Mouse (Mus musculus): ENCODE results near the gene Nsun7.
A peak's percentile ranks its signal among the peaks of the same experiment; 100 is the strongest.

Nsun7 gene

GRCm38 (mm10) chr5:66280742-66281141, 21.0 kb downstream of the Nsun7 start:
- DNase-seq (ENCODE audit: low read depth), result peak; percentile 44

- DNase-seq (ENCODE audit: low read depth), result peak; percentile 84
Measured at GRCm38 (mm10) chr5:66294106-66294625, 34.5 kb downstream of the Nsun7 start.

GRCm38 (mm10) chr5:66294952-66295351, 35.3 kb downstream of the Nsun7 start:
- peak; percentile 36 for DNase-seq (ENCODE audit: low read depth)

- no peak for DNase-seq (ENCODE audit: low read depth)
Measured at GRCm38 (mm10) chr5:66296116-66296515, 36.4 kb downstream of the Nsun7 start.

DNA sequence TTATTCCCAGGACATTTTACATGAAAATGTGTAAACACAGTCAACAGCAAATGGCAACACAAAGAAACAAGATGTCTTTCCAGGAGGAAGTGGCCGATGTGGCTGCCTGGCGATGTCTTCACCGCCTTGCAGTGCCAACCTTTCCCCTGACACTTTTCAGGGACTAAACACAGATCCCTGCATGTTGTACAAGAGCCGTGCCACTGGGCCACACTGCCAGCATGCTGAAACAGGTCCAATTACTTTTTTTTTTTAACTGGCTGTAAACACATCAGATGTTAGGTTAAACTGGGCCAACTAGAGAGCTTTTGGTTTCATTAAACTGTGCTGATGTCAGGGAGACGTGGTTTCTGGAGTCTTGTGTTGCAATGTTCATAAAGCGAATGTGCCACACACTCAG, 39.2 kb downstream of the Nsun7 start:
- DNase-seq (ENCODE audit: low read depth), result no peak

- no peak for DNase-seq (ENCODE audit: low read depth)
Measured at GRCm38 (mm10) chr5:66300576-66300975, 40.9 kb downstream of the Nsun7 start.

- no peak for DNase-seq (ENCODE audit: low read depth)
Measured at GRCm38 (mm10) chr5:66302085-66302815, 42.6 kb downstream of the Nsun7 start.

DNA sequence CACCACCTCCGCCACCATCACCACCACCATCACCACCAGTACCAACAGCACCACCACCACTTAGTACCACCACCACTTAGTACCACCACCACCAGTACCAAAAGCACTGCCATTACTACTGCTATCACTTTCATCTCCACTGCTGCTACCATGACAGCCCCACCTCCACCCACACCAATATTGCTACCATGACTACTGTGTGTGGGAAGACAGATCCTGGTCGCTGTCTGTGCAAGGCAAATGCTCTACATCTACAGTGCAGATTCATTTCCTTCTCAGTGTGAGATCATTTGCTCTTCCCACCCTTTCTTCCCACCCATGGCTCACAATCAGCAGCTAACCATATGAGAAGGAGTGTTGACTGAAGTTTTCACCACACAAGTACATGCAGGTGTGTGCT, 43.2 kb downstream of the Nsun7 start:
- DNase-seq (ENCODE audit: low read depth), result no peak

DNA sequence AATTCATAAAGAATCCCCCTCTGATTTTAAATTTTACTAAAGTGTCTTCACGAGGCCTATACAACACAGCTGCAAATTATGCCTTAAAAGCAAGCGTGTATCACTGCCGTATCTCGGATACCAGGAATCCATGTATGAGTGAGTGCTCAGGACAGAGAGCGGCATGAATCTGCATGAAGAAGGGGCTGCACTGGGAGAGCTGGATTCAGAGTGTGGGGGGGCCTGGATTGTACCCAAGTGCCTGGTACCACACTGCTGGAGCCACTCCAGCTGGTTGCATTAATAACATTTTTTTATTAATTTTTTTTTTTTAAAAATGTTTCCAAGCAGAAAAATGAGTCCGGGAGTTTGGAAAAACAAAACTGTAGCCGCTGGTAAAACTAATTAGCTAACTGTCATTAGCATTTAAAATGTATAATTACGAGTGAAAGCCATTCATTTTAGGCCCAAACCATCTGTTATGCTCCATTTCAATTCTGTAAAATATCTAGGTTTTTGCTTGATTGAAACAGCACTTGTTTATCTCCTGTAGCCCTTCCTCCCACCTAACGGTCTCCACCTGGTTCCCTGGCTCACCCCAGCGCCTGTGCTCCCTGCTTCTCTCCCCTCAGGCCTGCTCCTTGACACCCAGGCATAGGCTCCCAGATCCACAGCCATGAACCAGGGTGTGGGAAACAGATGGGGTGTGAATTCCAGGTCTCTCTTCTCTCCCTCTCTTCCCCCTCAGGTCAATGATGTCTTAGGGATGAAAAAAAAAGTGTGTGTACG, 44.8 kb downstream of the Nsun7 start:
- DNase-seq (ENCODE audit: low read depth), result no peak

DNA sequence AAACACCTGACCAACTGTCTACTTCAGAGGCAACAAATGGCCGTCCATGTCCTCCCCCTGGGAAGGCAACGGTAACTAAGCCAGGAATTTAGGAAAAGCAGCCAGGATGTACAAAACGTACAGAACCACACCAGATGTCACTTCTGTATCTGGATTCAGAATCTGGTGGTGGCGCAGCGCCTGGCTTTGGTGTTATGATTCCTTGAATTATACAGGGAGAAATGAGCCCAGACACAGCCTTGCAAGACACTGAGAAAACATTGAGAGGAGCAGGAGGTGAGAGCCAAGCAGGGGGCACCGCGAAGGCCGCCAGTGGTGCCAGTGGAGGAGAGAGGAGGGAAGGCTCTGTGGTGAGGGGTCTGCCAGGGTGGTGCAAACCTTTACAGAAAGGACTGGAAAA, 45.8 kb downstream of the Nsun7 start:
- DNase-seq (ENCODE audit: low read depth), result no peak

GRCm38 (mm10) chr5:66310328-66310727, 50.6 kb downstream of the Nsun7 start:
- DNase-seq (ENCODE audit: low read depth), result no peak

- DNase-seq (ENCODE audit: low read depth), result no peak
Measured at GRCm38 (mm10) chr5:66310806-66311205, 51.1 kb downstream of the Nsun7 start.

DNA sequence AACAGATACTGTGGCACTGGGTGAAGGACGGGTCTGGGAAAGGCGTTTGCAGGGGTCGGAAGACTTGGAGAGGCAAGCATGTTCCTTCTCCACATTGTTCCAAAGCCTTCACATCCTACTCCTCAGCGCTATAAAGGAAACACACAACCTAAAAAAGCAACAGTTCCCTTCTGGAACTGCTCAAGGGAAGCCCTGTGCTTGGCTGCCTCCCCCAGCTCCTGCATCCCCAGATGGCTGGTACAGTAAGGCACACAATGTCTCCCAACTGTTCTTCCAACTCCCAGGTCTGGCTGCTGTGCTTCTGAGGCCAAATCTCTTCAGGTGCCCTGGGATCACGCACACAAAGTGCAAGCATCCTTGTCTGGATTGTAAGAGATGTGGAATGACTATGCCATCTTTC, 56.1 kb downstream of the Nsun7 start:
- no peak for DNase-seq (ENCODE audit: low read depth)

- DNase-seq (ENCODE audit: low read depth), result peak; percentile 81
Measured at GRCm38 (mm10) chr5:66319341-66319740, 59.6 kb downstream of the Nsun7 start.

DNA sequence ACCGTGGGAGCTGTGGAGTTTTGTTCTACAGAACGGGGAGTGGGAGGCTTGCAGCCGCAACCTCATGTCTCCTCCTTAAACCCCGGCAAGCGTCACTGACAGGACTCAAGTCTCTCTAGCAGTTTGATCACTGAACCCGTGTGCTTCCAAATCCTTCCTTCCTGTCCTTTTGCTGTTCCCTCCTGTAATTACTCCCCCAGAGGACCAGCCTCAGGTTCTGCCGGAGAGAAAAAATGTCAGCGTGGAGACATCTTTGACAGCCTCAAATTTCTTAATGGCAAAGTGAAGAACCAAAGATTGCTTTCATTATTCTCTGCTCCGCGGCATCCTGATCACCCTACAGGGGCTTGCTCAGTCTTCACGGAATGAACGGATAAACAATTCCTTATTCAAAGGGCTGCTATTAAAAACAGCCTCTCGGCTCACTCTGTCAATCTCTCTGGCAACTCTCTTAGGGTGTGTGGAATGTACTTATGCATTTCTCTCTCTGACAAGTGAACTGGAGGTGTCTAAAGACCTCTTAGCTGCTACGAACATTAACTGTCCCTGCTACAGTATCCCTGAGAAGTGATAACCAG, 60.2 kb downstream of the Nsun7 start:
- DNase-seq (ENCODE audit: low read depth), result no peak

GRCm38 (mm10) chr5:66323131-66323530, 63.4 kb downstream of the Nsun7 start:
- DNase-seq (ENCODE audit: low read depth), result peak; percentile 70

DNA sequence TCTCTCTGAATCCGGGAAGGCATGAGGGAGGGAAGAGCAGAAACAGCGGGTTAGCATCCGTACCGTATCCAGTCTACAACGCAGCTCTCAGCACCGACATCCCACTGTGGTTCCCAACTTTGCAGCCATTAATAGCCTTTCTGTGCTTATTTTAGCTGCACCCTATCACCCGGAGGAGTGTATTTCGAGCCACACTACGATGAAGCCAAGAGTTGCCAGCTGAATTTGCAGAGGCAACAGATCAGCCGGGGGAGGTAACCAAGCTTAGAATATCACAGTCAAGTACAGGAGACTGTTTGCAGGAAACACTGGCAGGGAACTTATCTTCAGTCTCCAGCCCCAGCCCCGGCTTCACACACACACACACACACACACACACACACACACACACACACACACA, 63.9 kb downstream of the Nsun7 start:
- peak; percentile 74 for DNase-seq (ENCODE audit: low read depth)

GRCm38 (mm10) chr5:66326395-66326794, 66.7 kb downstream of the Nsun7 start:
- DNase-seq (ENCODE audit: low read depth), result no peak

DNA sequence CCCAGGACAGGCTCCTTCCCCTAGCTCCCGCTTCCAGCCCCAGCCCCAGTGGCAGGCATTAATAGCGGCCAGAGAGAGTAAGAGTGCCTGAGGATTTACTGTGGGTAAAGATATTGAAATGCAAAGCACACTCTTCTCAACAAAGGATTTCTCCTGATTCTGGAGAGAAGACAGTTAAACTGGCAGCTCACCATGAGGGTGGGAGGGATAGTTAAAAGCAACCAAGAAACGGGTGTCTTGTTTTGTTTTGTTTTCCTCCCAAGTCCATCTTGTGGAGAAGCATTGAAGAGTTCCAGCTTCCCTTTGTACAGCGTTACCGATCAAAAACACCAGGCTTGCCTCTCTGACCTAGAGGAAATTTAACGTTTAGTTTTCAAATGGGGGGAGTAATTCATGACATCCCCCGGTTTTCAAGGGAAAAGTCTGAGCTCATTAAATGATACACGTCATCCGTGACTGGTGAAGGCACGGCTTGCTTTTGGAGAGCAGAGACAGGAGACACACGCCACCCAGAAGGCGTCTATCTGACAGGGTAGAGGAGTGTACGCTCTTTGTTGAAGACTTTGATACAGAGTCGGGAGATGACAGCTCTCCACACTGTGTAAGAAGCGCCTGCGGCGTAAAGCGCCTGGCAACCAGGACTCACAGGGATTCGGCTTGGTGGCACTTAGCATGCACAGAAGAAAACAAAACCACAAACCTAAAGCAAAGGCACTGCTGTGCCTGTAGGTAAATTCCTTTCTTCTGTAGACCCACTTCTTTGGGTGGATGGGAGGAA, 68.4 kb downstream of the Nsun7 start:
- no peak for DNase-seq (ENCODE audit: low read depth)

DNA sequence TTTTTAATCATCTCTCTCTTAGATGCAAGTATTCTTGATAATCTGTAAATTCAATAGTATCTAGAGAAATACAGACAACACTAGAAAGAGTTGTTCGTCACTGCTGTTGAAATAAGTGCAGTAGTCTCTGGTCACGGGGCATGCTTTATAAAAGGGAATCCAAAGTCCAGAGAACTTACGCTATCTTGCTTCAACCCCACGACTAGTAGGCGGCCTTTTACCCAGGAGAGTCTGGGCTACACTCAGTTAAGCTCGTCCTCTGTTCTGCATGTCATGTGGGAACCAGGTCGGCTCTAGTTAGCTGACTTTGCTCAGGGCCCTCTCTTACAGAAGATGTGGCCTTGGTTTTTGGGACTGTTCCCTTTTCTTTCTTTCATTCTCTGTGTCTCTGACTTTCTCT, 69.1 kb downstream of the Nsun7 start:
- no peak for DNase-seq (ENCODE audit: low read depth)

GRCm38 (mm10) chr5:66330806-66331205, 71.1 kb downstream of the Nsun7 start:
- no peak for DNase-seq (ENCODE audit: low read depth)

Data from 416B (cell line).